Mouse (Mus musculus): Measurements from ENCODE around the gene Pabpn1l. TPM values are rescaled to one million over a fixed set of nuclear protein-coding genes. Genes with fewer than 3 reads are reported as not detected.

Pabpn1l gene
- polyA plus RNA-seq, 1 experiment from 2014 or later, result not detected

DNA sequence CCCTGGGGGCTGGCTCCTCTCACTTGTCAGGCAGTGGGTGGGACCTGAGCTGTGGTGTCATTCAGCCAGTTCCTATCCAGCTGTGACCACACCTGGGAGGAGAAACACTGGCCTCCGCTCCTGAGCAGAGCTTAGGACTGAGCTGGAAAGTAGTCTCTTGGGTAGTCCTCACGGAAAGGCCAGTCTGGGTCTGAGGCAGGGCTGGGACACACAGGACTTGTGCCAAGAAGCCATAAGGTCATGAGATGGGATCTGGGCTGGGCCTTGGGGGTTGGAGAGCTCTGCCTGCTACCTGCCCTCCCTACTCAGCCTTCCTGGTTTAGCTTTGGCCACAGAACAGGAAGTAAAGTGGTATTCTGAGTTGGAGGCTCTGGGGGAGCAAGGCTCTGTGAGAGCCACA lies 4.4 kb upstream of the Pabpn1l start:
- WGBS, result 77% methylated on average over 2 of the region's 2 CpGs
- no peaks in the 10 kb centered on the region for H3K9me3 ChIP-seq (replicated peaks)
- H3K27ac ChIP-seq, result no peak overlapping the region
- peaks cover 12% of the 10 kb centered on the region; the same call in 1 of the 2 replicates for H3K4me1 ChIP-seq
- no peak overlapping the region for H3K9ac ChIP-seq
- no peak for ATAC-seq (ENCODE audit: low FRiP score)
- H3K27me3 ChIP-seq, result peaks cover 5% of the 10 kb centered on the region; the same call in 1 of the 2 replicates
- H3K36me3 ChIP-seq, result peaks cover 12% of the 10 kb centered on the region; the same call in 1 of the 2 replicates
- H3K4me2 ChIP-seq (replicated peaks), result no peak overlapping the region
- no peak overlapping the region for H3K4me3 ChIP-seq

- peaks cover 5% of the 10 kb centered on the region; the same call in 1 of the 2 replicates for H3K27me3 ChIP-seq
- H3K4me1 ChIP-seq, result peaks cover 11% of the 10 kb centered on the region; the same call in 1 of the 2 replicates
- ATAC-seq (ENCODE audit: low FRiP score), result no peak
- no peak overlapping the region for H3K4me2 ChIP-seq (replicated peaks)
- no peak overlapping the region for H3K4me3 ChIP-seq
- WGBS, result 82% methylated on average over 9 of the region's 9 CpGs
- H3K9me3 ChIP-seq (replicated peaks), result no peaks in the 10 kb centered on the region
- no peak overlapping the region for H3K27ac ChIP-seq
- peaks cover 10% of the 10 kb centered on the region; the same call in 1 of the 2 replicates for H3K36me3 ChIP-seq
- no peak overlapping the region for H3K9ac ChIP-seq
Observed at GRCm38 (mm10) chr8:122625811-122626210, 3.3 kb upstream of the Pabpn1l start.

DNA sequence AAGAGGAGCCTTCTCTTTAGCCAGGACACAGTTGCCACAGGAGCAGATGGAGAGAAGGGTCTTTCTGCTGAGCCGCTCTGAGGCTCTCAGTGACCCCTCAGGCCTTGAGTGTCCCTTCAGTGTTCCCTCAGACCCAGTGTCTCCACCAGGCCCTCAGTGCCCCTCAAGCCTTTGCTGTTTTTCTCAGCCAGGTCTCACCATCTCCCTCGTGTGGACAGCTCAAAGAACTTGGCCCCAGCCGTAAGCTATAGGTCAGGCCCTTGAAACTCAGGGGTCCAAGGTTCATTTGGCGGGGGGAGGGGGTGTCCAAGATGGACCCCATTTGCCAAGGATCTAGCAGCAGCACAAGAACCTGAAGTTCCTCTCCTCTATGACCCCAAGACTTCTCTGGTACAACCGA lies 2.1 kb upstream of the Pabpn1l start:
- no peak overlapping the region for H3K9ac ChIP-seq
- no peak overlapping the region for H3K4me3 ChIP-seq
- H3K36me3 ChIP-seq, result 0 out of 2 replicates have a peak, but pooled peaks cover 3% of the 10 kb centered on the region
- 73% methylated on average over 5 of the region's 5 CpGs for WGBS
- ATAC-seq (ENCODE audit: low FRiP score), result no peak
- H3K27ac ChIP-seq, result no peak overlapping the region
- H3K4me2 ChIP-seq (replicated peaks), result no peak overlapping the region
- H3K4me1 ChIP-seq, result peaks cover 8% of the 10 kb centered on the region
- H3K9me3 ChIP-seq (replicated peaks), result no peaks in the 10 kb centered on the region
- no peaks in the 10 kb centered on the region for H3K27me3 ChIP-seq

DNA sequence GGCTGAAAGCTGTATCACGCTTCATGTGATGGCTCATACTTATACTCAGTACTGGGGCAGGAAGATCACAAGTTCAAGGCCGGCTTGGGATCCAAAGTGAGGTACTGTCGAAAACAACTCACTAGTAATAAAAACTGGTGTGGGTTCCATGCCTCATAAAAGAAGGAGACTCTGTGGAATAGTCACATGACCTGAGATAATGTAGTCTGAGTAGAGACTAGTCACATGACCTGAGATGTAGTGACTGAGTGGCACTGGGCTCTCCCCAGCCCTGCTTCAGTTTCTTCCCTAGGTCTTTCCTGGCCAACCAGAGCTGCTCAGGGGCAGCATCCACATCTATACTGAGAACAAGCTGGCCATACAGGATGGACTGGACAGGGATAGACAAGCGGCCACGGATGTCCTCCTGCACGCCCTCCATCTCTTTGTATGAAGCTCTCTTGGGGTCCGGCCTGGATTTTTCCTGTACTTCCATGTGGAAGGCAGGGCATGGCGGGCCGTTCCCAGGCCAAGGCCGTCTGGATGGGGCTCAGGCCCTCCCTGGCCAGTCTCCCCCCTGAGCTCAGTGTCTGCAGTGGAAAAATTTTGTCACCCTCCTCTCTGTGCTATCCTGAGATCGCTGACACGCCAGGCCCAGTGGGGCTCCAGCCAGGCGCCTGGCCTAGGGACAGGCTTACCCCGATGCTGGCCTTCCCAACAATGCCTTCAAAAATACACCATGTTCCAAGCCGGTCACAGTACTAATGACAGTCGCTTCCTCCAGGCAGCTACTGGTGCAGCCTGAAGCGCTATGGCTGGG lies 1.5 kb upstream of the Pabpn1l start:
- no peak overlapping the region for H3K9ac ChIP-seq
- WGBS, result 87% methylated on average over 17 of the region's 17 CpGs
- H3K4me2 ChIP-seq (replicated peaks), result no peak overlapping the region
- H3K4me1 ChIP-seq, result peaks cover 11% of the 10 kb centered on the region
- H3K27ac ChIP-seq, result no peak overlapping the region
- H3K9me3 ChIP-seq (replicated peaks), result no peaks in the 10 kb centered on the region
- ATAC-seq (ENCODE audit: low FRiP score), result no peak
- H3K36me3 ChIP-seq, result 0 out of 2 replicates have a peak, but pooled peaks cover 3% of the 10 kb centered on the region
- no peaks in the 10 kb centered on the region for H3K27me3 ChIP-seq
- no peak overlapping the region for H3K4me3 ChIP-seq

DNA sequence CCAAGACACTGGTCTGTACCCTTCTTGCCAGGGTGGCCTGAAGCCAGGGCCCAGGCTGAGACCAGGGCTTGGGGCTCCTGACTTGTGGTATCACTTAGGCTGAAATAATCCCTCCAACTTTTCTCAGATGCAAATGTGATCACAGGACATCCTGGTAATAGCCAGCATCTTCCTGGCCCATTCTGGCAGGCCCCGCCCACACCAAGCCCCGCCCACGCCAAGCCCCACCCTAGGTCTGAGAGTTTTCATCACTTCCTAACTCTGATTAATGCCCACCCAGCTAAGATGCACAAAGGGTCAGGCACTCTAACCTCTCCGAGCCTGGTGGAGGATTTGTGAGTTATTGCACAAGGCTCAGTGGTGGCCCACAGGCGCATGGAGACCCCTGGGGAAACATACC lies 2.1 kb downstream of the Pabpn1l start:
- Histone ChIP-seq H3K4me1 (peaks cover 17% of the 10 kb centered on the region), H3K27me3 (no peaks in the 10 kb centered on the region), H3K9me3 (replicated peaks) (no peaks in the 10 kb centered on the region), H3K36me3 (peaks cover 5% of the 10 kb centered on the region; the same call in 1 of the 2 replicates), H3K4me2 (replicated peaks) (no peak overlapping the region), H3K9ac (no peak overlapping the region), H3K27ac (no peak overlapping the region), H3K4me3 (no peak overlapping the region)
- 38% methylated on average over 5 of the region's 5 CpGs for WGBS
- no peak for ATAC-seq (ENCODE audit: low FRiP score)

DNA sequence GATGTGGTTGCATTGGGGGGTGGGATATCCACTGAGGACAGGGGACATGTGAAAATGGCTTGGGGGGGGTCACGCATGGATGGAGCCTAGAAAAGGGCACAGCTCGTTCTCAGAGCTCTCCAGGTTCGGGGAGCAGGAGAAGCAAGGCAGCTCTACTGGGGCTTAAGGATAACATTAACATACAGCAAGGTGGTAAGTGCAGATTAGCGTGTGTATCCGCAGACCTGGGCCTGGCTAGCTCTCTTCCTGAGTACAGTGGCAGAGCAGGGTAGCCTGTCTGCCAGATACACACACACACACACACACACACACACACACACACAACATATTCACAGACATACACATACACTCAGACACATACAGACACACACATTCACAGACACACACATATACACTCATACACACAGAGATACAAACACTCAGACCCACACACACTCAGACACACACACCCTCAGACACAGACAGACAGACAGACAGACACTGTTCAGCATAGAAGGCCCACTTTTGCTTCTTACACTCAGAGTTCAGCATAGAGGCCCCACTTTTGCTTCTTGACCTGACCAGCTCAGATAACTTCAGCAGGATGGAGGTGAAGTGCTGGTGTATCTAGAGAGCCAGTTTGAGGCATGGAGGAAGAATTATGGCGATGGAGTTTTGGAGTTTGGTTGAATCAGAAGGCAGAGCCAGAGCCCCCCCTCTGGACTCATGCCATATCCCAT lies 3.7 kb downstream of the Pabpn1l start:
- peaks cover 15% of the 10 kb centered on the region for H3K4me1 ChIP-seq
- no peak for ATAC-seq (ENCODE audit: low FRiP score)

DNA sequence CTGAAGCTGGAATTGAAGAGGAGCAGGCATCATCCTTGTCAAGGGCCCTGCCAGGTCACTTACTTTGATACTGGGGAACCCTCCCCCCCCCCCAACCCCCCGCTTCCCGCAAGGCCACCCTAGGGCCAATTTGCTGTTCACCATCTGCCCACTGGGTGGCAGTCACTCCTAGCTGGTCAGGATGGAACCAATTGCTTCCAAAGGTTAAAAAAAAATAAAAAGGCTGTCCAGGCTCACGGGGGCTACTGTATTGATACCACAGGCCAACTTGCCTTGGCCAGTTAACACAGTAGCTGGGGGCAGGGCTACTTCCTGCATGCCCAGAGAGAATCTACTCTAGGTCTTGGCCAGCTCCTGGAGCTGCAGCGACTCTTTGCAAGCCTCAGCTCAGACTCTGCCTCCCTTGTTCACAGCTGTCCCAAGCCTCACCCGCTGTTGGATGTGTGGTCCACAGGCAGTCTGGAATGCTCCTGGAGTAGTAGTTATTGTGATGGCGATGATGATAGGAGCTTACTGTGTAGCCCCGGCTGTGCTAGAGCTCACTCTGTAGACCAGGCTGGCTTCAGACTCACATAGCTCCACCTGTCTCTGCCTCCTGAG lies 4.5 kb downstream of the Pabpn1l start:
- no peak overlapping the region for H3K27ac ChIP-seq

More for the DNA sequence above, 3.7 kb downstream of the Pabpn1l start:
- Histone ChIP-seq H3K27me3 (no peaks in the 10 kb centered on the region), H3K9me3 (replicated peaks) (no peaks in the 10 kb centered on the region), H3K4me2 (replicated peaks) (no peak overlapping the region), H3K9ac (no peak overlapping the region; the same call in 1 of the 2 replicates), H3K4me3 (no peak overlapping the region), H3K36me3 (peaks cover 14% of the 10 kb centered on the region), H3K27ac (no peak overlapping the region)
- 76% methylated on average over 6 of the region's 6 CpGs for WGBS

GRCm38 (mm10) chr8:122616181-122616905 lies 6.2 kb downstream of the Pabpn1l start:
- Histone ChIP-seq H3K27me3 (no peaks in the 10 kb centered on the region), H3K4me2 (replicated peaks) (no peak overlapping the region), H3K9me3 (replicated peaks) (no peaks in the 10 kb centered on the region), H3K9ac (no peak overlapping the region), H3K27ac (no peak overlapping the region), H3K4me1 (peaks cover 24% of the 10 kb centered on the region), H3K36me3 (peaks cover 14% of the 10 kb centered on the region), H3K4me3 (no peak overlapping the region)
- ATAC-seq (ENCODE audit: low FRiP score), result no peak
- WGBS, result 75% methylated on average over 9 of the region's 9 CpGs

More for the DNA sequence above, 4.5 kb downstream of the Pabpn1l start:
- ATAC-seq (ENCODE audit: low FRiP score), result 0 out of 2 replicates have a peak, but pooled peaks have one; percentile 23
- Histone ChIP-seq H3K9me3 (replicated peaks) (no peaks in the 10 kb centered on the region), H3K36me3 (peaks cover 14% of the 10 kb centered on the region), H3K4me3 (no peak overlapping the region), H3K4me1 (peaks cover 15% of the 10 kb centered on the region), H3K9ac (no peak overlapping the region), H3K4me2 (replicated peaks) (no peak overlapping the region), H3K27me3 (no peaks in the 10 kb centered on the region)
- 34% methylated on average over 5 of the region's 7 CpGs for WGBS

DNA sequence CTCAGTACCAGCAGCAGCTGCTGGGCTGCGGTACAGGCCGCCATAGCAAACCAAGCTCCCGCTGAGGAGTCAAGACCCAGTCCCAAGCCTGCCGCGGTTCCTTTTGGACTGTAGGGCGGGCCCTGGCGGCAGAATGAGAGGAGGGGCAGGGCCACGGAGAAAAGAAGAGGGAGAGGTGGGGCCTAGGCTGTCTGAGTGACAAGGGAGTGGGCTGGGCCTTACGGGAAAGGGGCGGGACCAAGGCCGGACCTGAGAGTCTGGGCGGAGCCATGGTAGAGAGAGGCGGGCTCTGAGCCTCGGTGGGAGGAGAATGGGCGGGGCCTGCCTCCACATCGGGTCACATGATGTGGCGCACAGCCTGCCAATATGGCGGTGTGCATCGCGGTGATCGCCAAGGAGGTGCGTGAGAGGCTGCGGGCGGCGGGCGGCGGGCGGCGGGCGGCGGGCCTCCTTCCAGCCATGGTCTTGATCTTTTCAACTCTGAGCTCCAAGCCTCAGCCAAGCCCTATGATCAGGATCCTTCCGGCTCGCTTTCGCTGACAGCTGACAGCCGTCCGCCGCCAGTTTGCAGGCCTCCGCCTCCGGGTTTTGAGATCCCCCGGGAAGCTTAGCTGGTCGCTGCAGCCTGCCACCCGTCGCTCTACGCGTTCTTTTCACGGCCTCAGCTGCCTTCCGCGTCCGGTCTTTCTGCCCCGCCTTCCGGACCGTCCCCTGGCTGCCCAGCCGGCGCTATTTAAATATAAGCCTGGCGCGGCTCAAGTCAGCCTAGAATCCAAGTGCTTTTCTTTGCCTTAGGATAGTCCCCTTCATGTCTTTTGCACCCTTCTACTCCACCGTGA lies 11.0 kb downstream of the Pabpn1l start, which contains the start of the genes Galns and Trappc2l:
Galns (minus strand) TSS at position 169 of the 839 bp plus-strand sequence.
Trappc2l (plus strand) TSS at position 346 of the 839 bp plus-strand sequence.
- Histone ChIP-seq H3K4me1 (peaks cover 18% of the 10 kb centered on the region), H3K36me3 (peaks cover 14% of the 10 kb centered on the region), H3K27me3 (no peaks in the 10 kb centered on the region), H3K9me3 (replicated peaks) (no peaks in the 10 kb centered on the region), H3K27ac (peak within 1 kb of the TSS; percentile 86), H3K9ac (peak within 1 kb of the TSS; percentile 75), H3K4me2 (replicated peaks) (peak within 1 kb of the TSS; percentile 94), H3K4me3 (peak within 1 kb of the TSS; percentile 60)
- peak; percentile 97 for ATAC-seq (ENCODE audit: low FRiP score)
- WGBS, result under 1% methylated on average over 51 of the region's 57 CpGs

DNA sequence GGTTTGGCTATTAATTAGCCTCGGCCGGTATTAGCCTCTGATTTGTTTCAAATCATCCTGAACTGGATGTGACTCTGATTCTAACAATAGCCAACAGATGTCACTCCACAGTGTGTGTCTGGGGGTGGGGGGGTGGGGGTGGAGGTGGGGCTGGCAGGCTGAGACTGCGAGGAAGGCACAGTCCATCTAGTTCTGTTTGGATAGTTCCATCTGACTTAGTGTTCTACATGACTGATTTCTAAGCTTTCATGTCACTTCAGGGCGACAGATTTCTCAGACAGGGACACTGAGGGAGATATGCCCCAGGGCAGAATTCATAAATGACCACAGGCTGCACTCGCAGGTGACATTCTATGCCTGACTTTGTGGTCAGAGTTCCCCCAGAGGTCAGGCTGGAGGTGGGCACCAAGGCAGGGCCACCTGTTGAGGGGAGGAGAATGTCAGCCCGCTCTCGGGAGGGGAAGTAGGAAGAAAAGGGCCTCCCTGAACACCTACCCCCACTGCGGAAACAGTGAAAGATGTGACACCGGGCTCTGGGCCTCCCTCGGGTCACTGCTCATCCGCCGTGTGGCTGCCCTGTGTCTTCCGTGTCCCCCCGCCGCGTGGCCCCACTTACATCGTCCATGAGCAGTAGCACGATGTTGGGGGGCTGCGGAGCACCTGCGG lies 11.8 kb downstream of the Pabpn1l start:
- Histone ChIP-seq H3K27ac (peak overlapping the region; percentile 76), H3K27me3 (no peaks in the 10 kb centered on the region), H3K4me3 (peak overlapping the region; percentile 60), H3K4me1 (peaks cover 18% of the 10 kb centered on the region), H3K9ac (peak overlapping the region; percentile 72), H3K9me3 (replicated peaks) (no peaks in the 10 kb centered on the region), H3K4me2 (replicated peaks) (peak overlapping the region; percentile 94), H3K36me3 (peaks cover 12% of the 10 kb centered on the region)
- ATAC-seq (ENCODE audit: low FRiP score), result peak; percentile 15; the same call in 1 of the 2 replicates
- 2% methylated on average over 20 of the region's 20 CpGs for WGBS
